Mouse (Mus musculus): ENCODE results near the gene Kiss1. TPM values are rescaled to one million over a fixed set of nuclear protein-coding genes. Genes with fewer than 3 reads are reported as not detected.

Kiss1 gene
- polyA plus RNA-seq, 1 experiment from 2014 or later: not detected

DNA sequence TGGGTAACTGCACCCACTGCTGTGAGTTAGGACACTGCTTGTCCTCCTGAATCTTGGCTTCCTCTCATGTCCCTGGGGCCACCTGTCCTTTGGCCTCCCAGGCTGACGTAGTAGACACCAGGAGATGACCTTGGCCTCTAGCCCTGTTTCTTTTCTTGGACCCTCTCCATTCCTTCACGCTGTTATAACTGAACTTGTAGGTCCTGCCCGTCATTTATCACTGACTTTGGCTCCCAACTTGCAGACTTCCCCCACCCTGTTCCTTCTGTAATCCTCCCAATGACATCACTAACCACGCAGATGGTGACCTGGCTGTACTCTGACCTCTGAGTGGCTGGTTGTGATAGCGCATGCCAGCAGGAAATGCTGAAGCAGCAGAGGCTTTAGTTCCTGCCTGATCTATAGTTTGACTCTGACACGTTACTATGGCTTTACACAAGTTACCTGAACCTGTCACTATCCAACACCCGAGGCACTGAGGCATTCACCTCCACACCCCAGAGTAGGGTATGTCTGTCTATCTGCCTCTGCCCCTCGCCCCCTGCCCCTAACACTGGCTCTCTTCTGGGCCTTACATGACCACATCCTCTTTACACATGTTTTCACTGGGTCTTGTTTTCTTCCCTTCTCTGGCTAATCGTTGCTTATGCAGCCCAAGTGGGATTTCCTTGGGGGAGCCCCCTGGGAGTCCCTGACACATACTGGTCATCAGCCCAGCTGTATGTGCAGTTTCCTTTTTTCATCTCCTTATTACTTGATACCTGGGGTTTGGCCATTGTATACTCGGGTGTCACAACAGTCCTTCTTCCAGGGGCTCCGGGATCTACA lies 26.2 kb downstream of the Kiss1 start:
- Histone ChIP-seq H3K4me3 (replicated peaks) (no peak overlapping the region), H3K9ac (no peak overlapping the region), H3K4me2 (replicated peaks) (no peak overlapping the region), H3K9me3 (no peaks in the 10 kb centered on the region), H3K27ac (no peak overlapping the region), H3K4me1 (replicated peaks) (peaks cover 8% of the 10 kb centered on the region; the same call in 1 of the 2 replicates), H3K36me3 (no peaks in the 10 kb centered on the region), H3K27me3 (replicated peaks) (no peaks in the 10 kb centered on the region)
- peak; percentile 84 for ATAC-seq
- WGBS: 52% methylated on average over 11 of the region's 11 CpGs

DNA sequence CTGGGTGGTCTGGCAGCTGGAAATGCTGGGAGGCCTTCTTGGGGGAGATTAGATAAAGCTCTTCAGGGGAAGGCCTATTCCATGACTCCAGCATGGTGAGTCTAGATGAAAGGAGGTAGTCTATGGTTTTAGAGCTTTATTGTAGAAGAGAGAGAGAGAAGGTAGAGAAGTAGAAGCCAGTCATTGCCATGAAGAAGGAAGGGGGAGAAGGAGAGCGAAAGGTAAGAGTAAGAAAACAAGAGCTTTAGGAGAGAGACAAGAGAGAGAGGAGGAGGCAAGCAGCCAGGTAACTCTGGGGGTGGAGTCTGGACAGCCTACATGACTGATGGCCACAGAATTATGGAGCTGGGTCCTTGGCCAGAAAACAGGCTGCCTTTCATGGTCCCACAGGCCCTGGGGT lies 28.5 kb downstream of the Kiss1 start, which contains the start of gene Ren1:
Gene Ren1, plus strand, starts transcription at position 301 of the 400 bp plus-strand sequence.
- H3K4me1 ChIP-seq (replicated peaks): peaks cover 6% of the 10 kb centered on the region; the same call in 1 of the 2 replicates
- H3K9me3 ChIP-seq: no peaks in the 10 kb centered on the region
- H3K27ac ChIP-seq: no peak within 1 kb of the TSS
- H3K9ac ChIP-seq: no peak within 1 kb of the TSS
- no peaks in the 10 kb centered on the region for H3K27me3 ChIP-seq (replicated peaks)
- H3K36me3 ChIP-seq: no peaks in the 10 kb centered on the region
- 83% methylated on average over 1 of the region's 1 CpGs for WGBS
- no peak within 1 kb of the TSS for H3K4me3 ChIP-seq (replicated peaks)
- H3K4me2 ChIP-seq (replicated peaks): no peak within 1 kb of the TSS
- no peak for ATAC-seq

DNA sequence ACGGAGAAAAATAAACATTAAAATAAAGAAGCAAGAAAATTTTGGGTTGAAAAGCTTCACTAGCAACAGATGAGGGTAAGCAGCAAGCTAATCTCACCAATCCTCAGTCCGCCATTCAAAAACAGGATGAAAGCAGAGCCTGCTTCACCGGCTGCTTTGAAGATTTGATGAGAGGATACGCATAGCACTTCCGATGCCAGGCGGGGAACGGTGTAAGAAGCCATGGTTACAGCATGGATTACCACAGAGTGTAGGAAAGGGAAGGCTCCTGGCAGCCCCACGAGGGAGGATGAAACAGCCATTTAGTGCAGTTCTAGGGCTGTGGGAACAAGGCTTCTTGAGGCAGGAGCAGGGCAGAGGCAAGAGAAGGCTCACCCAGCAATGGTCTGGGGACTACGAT lies 30.1 kb downstream of the Kiss1 start:
- no peak overlapping the region for H3K27ac ChIP-seq
- H3K9me3 ChIP-seq: no peaks in the 10 kb centered on the region
- 55% methylated on average over 9 of the region's 9 CpGs for WGBS
- peaks cover 10% of the 10 kb centered on the region for H3K4me1 ChIP-seq (replicated peaks)
- H3K36me3 ChIP-seq: no peaks in the 10 kb centered on the region
- no peak for ATAC-seq
- H3K27me3 ChIP-seq (replicated peaks): no peaks in the 10 kb centered on the region
- H3K4me2 ChIP-seq (replicated peaks): no peak overlapping the region
- H3K4me3 ChIP-seq (replicated peaks): no peak overlapping the region
- H3K9ac ChIP-seq: no peak overlapping the region

DNA sequence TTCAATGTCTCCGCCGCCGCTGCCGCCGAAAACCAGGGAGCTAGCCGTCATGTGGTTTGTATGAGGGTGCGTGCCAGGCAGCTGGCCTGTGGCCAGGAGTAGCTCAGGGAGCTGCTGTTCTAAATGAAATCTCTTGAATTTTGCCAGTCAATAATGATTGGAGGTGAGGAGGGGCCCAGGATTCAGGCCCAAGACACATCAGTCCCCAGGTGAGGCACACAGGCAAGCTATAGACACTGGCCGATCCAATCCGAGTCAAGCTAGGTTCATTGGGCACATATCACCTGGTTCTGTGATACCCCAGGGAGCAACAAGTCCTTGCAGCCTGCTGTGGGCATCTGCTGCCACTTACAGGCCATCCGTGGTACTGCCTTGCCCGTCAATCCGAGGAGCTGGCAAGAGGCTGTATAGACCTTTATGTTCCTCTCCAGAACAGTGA lies 31.7 kb downstream of the Kiss1 start:
- Histone ChIP-seq H3K4me3 (replicated peaks) (no peak overlapping the region), H3K9ac (no peak overlapping the region), H3K4me1 (replicated peaks) (peaks cover 3% of the 10 kb centered on the region; the same call in 1 of the 2 replicates), H3K27me3 (replicated peaks) (no peaks in the 10 kb centered on the region), H3K27ac (no peak overlapping the region), H3K4me2 (replicated peaks) (no peak overlapping the region), H3K36me3 (no peaks in the 10 kb centered on the region), H3K9me3 (no peaks in the 10 kb centered on the region)
- 46% methylated on average over 12 of the region's 12 CpGs for WGBS
- ATAC-seq: peak; percentile 48; the same call in 1 of the 2 replicates

DNA sequence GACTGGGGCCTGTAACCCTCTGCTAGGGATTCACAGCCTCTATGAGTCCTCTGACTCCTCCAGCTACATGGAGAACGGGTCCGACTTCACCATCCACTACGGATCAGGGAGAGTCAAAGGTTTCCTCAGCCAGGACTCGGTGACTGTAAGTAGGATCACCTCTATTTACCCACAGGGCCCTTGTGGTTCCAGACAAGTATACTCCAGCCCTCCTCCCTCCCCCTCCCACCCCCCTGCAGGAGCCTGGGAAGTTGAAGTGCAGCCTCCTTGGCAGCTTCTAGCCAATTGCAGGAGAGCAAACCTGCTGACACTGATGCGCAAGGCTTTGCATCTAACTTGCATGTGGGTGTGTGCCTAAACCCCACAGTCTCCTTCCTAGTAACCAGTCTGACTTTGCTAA lies 33.8 kb downstream of the Kiss1 start:
- Histone ChIP-seq H3K27me3 (replicated peaks) (0 out of 2 replicates have a peak, but pooled peaks cover 3% of the 10 kb centered on the region), H3K4me2 (replicated peaks) (no peak overlapping the region), H3K9ac (no peak overlapping the region), H3K27ac (no peak overlapping the region), H3K4me1 (replicated peaks) (peaks cover 3% of the 10 kb centered on the region; the same call in 1 of the 2 replicates), H3K9me3 (no peaks in the 10 kb centered on the region), H3K4me3 (replicated peaks) (no peak overlapping the region), H3K36me3 (no peaks in the 10 kb centered on the region)
- 37% methylated on average over 5 of the region's 5 CpGs for WGBS
- ATAC-seq: no peak

DNA sequence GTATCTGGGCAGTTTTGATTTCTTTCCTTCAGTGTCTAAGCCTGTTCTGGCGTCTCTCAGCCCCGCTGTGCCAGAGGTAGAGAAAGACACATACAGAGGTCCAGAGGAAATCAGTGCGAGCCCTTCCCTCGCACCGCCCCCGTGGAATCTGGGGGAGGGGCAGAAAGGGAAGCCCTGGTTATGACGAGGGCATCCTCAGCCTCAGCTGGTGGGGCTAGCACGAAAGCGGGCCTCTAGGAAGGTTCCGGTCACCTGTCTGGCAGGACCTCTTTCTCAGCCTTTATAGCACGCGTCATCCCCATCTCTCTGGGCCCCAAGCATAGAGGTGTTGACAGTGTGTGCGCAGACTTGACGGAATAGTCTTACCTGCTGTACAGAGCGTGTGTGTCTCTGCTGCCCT lies 34.2 kb downstream of the Kiss1 start:
- no peaks in the 10 kb centered on the region for H3K36me3 ChIP-seq
- no peak overlapping the region for H3K4me2 ChIP-seq (replicated peaks)
- no peak overlapping the region for H3K27ac ChIP-seq
- H3K4me3 ChIP-seq (replicated peaks): no peak overlapping the region
- WGBS: 48% methylated on average over 15 of the region's 15 CpGs
- H3K27me3 ChIP-seq (replicated peaks): 0 out of 2 replicates have a peak, but pooled peaks cover 3% of the 10 kb centered on the region
- no peak overlapping the region for H3K9ac ChIP-seq
- no peaks in the 10 kb centered on the region for H3K9me3 ChIP-seq
- H3K4me1 ChIP-seq (replicated peaks): peaks cover 3% of the 10 kb centered on the region; the same call in 1 of the 2 replicates
- no peak for ATAC-seq

DNA sequence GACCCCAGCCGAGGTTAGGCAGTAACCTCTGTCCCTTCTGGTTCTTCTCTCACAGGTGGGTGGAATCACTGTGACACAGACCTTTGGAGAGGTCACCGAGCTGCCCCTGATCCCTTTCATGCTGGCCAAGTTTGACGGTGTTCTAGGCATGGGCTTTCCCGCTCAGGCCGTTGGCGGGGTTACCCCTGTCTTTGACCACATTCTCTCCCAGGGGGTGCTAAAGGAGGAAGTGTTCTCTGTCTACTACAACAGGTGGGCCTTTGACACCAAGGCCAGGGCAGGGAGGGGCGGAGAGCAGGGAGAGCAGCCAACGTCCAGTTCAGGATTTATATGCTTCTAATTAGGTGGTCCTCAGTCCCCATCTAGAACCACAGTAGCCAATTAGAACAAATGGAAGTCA lies 34.7 kb downstream of the Kiss1 start:
- Histone ChIP-seq H3K27me3 (replicated peaks) (0 out of 2 replicates have a peak, but pooled peaks cover 3% of the 10 kb centered on the region), H3K36me3 (no peaks in the 10 kb centered on the region), H3K27ac (no peak overlapping the region), H3K9me3 (no peaks in the 10 kb centered on the region; the same call in 1 of the 2 replicates), H3K9ac (no peak overlapping the region), H3K4me2 (replicated peaks) (no peak overlapping the region), H3K4me1 (replicated peaks) (peaks cover 3% of the 10 kb centered on the region; the same call in 1 of the 2 replicates), H3K4me3 (replicated peaks) (no peak overlapping the region)
- no peak for ATAC-seq
- WGBS: 58% methylated on average over 8 of the region's 8 CpGs

DNA sequence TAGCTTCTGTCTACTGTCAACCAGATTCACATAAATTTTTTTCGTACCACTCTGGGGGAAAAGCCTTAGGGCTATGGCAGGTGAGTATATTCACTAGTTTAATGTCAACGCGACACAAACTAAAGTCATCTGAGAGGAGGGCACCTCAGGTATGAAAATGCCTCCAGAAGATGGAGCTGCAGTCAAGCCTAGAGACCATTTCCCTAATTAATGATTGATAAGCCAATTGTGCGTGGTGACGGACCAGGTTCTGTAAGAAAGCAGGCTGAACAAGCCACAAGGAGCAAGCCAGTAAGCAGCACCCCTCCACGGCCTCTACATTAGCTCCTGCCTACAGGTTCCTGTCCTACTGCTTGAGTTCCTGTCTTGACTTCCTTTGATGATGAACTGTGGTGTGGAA lies 39.3 kb downstream of the Kiss1 start:
- no peak for ATAC-seq
- 90% methylated on average over 6 of the region's 6 CpGs for WGBS
- no peak overlapping the region for H3K27ac ChIP-seq
- H3K4me1 ChIP-seq (replicated peaks): peaks cover 15% of the 10 kb centered on the region; the same call in 1 of the 2 replicates
- peaks cover 14% of the 10 kb centered on the region; the same call in 1 of the 2 replicates for H3K27me3 ChIP-seq (replicated peaks)
- H3K4me3 ChIP-seq (replicated peaks): no peak overlapping the region
- H3K4me2 ChIP-seq (replicated peaks): no peak overlapping the region
- no peaks in the 10 kb centered on the region; the same call in 1 of the 2 replicates for H3K9me3 ChIP-seq
- H3K36me3 ChIP-seq: no peaks in the 10 kb centered on the region
- no peak overlapping the region for H3K9ac ChIP-seq

DNA sequence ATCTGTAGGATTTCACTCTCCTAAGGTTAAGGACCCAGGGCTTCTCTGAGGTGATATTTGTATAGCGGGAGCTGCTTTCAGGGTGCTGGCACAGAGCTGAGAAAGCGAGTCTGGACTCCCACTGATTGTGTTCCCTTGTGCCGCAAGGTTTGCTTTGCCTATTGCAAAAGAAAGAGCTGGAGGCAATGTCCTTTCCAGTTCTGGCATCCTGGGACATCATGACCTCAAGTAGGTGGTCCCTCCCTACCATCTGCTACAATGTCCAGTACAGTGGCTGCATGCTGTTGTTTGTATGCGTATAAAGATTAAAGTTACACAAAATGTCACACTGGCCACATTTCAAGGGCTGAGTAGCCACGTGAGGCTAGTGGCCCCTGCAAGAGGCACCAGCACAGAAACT lies 40.4 kb downstream of the Kiss1 start:
- ATAC-seq: no peak
- WGBS: 91% methylated on average over 5 of the region's 5 CpGs

DNA sequence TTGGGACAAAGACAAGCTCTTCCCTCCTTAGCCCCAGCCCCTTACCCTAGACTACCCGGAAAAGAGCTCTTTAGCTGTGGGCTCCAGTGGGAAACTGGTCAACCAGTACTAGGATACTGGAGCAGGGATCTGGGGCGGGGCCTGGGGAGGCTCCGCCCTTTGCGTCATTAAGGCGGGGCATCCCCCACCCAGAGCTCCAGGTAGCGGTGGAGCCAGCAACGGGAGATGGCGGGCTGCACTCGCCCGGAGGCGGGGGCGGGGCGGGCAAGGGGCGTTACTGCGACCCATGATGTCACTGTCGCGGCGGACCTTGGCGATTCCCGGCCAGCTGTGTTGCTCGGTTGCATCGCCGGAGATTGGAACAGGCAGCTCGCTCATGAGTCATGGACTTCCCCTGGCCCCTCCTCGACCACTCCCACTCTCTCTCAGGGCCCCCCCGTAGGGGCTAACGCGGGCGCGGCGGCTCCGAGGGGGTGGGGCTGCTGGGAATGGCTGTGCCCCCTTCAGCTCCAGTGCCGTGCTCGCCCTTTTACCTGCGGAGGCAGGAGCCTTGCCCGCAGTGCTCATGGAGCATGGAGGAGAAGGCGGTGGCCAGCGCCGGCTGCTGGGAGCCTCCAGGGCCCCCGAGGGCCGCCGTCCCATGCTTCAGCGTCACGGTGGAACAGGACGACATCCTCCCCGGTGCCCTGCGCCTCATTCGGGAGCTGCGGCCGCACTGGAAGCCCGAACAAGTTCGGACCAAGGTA lies 41.8 kb downstream of the Kiss1 start, which contains the start of gene Etnk2:
Gene Etnk2, plus strand, starts transcription at position 297 of the 746 bp plus-strand sequence.
- no peak within 1 kb of the TSS for H3K27ac ChIP-seq
- H3K9me3 ChIP-seq: no peaks in the 10 kb centered on the region; the same call in 1 of the 2 replicates
- H3K27me3 ChIP-seq (replicated peaks): peaks cover 14% of the 10 kb centered on the region; the same call in 1 of the 2 replicates
- H3K4me1 ChIP-seq (replicated peaks): peaks cover 24% of the 10 kb centered on the region
- peak within 1 kb of the TSS; percentile 46 for H3K9ac ChIP-seq
- H3K36me3 ChIP-seq: no peaks in the 10 kb centered on the region
- H3K4me3 ChIP-seq (replicated peaks): peak within 1 kb of the TSS; percentile 55
- ATAC-seq: peak; percentile 88
- WGBS: under 1% methylated on average over 52 of the region's 52 CpGs
- H3K4me2 ChIP-seq (replicated peaks): peak within 1 kb of the TSS; percentile 98

More for the DNA sequence above, 40.4 kb downstream of the Kiss1 start:
- no peak overlapping the region for H3K4me2 ChIP-seq (replicated peaks)
- H3K9ac ChIP-seq: no peak overlapping the region
- peaks cover 12% of the 10 kb centered on the region; the same call in 1 of the 2 replicates for H3K4me1 ChIP-seq (replicated peaks)
- H3K36me3 ChIP-seq: no peaks in the 10 kb centered on the region
- no peak overlapping the region for H3K27ac ChIP-seq
- peaks cover 14% of the 10 kb centered on the region; the same call in 1 of the 2 replicates for H3K27me3 ChIP-seq (replicated peaks)
- no peaks in the 10 kb centered on the region; the same call in 1 of the 2 replicates for H3K9me3 ChIP-seq
- H3K4me3 ChIP-seq (replicated peaks): no peak overlapping the region

DNA sequence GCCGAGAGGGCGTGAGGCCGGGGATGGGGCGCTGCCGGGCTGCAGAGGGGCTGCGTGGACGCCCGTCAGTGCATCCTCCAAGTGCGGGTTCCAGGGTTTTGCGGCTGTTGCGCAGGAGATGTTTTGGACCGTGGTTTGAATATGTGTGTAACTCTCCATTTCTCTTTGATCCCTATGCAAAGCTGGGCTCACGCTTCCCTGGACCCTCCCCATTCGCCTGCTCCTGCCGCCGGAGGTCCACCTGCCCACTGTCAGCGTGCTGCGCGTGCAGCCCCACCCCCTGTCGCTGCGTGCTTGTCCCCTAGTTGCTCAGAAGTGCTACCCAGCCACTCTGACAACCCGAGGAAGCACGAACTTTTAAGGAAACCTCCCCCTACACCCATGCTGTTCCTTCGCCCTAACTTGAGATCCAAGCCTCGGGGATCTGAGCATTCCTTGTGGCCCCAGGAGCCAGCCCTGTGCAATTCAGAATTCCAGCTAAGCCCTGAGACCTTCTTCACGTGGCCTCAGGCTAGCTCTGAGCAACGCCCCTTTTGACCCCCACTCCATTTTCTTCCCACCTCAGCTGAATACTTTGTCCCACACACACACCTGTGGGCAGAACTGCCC lies 42.5 kb downstream of the Kiss1 start:
- peak overlapping the region; percentile 55 for H3K4me3 ChIP-seq (replicated peaks)
- peak overlapping the region; percentile 46 for H3K9ac ChIP-seq

More for the DNA sequence above, 42.5 kb downstream of the Kiss1 start:
- peak overlapping the region; percentile 98 for H3K4me2 ChIP-seq (replicated peaks)
- H3K27me3 ChIP-seq (replicated peaks): peaks cover 14% of the 10 kb centered on the region; the same call in 1 of the 2 replicates
- H3K36me3 ChIP-seq: no peaks in the 10 kb centered on the region
- no peak overlapping the region for H3K27ac ChIP-seq
- no peak for ATAC-seq
- 3% methylated on average over 27 of the region's 27 CpGs for WGBS
- H3K4me1 ChIP-seq (replicated peaks): peaks cover 24% of the 10 kb centered on the region
- H3K9me3 ChIP-seq: no peaks in the 10 kb centered on the region; the same call in 1 of the 2 replicates

Data from intestine, embryonic 15.5 days (tissue).